Mouse (Mus musculus) layer of hippocampus, adult 18-20 months (tissue): ENCODE data around the gene Eif3g. TPM values are rescaled to one million over a fixed set of nuclear protein-coding genes. Genes with fewer than 3 reads are reported as not detected.

ENCODE experiments used
- DNase-seq, 2 experiments: peaks; one replicate each; pipeline ENCODE4 v3.0.0; 2022; ENCODE audit warnings: low spot score in 2 of 2
- microRNA-seq, 2 experiments: library from miRNA; unstranded; fragments of <30 nt; microRNA quantifications; one replicate each; pipeline ENCODE4 v1.2.0; 2021
- total RNA-seq, 2 experiments: library from RNA; stranded (reverse); gene quantifications; 2 replicates each; pipeline ENCODE4 v1.2.3; 2021

The Eif3g gene
- total RNA-seq, 2 experiments from 2014 or later = 124 to 132 TPM

DNA sequence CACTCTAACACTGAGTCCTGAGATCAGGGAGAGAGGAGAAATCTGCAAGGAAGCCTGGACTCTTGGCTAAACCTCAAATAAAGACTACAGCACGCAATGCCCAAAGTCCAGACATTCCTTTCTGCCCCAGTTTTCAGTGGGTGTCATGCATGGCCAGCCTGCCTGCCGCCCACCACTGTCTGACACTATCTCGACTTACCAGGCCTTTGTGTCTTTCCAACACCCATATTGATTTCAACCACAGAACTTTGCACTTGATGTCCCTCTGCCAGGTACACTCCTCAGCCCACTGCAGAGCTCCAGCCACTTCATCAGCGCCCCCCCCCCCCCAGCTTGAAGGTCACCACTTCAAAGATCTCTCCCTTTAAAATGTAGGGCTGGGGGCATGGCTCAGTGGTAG is 36.2 kb downstream of the Eif3g start:
- no peak for DNase-seq

DNA sequence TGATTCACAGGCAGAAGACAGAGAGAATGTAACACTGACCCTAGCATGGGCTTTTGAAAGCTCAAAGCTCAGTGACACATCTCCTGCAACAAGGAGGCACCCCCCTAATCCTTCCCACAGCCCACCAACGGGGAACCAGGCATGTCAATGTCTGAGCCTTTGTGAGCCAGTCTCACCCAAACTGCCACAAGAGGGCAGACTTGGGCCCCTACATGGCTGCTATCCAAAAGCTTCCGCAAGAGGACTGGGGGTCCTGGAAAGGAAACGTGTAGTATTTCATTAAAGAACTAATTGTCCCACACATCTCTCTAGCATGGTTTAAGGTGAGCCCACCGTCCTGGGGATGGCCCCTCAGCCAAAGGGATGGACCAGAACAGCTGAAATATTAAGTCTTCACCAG is 36.6 kb downstream of the Eif3g start:
- no peak for DNase-seq

DNA sequence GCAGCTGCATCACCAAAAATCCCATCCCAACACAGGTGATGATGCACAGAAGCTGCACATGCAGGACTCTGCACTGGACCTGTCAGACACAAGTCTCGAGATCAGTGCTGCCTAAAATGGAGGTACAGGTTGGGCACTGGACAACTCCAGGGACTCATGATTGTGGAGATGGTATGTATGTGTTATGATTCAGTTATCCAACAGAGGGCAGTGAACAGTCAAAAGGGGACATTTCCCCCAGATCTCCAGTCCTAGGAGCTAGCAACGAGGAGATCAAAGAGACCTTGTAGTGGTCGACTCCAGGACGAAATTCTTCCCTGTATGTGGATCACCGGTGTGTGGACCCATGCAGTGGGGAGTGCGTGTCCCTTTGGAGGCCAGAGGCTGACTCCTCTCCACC is 38.5 kb downstream of the Eif3g start:
- no peak for DNase-seq

DNA sequence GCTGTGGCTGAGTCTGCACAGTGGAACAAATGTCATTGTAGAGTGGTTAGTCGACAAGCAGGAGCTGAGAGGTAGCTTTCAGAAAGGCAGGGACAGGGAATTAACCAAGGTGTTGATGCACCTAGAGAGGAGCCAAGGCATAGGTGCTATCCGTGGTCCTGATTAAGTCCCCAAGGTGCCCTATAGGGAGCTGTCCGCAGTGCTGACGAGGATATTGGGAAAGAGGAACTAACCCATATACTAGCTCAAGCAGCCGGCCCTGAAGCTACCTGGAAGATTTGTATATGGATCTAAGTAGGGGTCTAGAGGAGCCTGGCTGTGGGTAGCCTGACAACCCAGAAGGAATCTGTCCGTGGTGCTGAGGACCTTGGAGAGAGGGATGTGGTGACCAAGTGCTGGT is 41.3 kb downstream of the Eif3g start:
- DNase-seq = no peak

DNA sequence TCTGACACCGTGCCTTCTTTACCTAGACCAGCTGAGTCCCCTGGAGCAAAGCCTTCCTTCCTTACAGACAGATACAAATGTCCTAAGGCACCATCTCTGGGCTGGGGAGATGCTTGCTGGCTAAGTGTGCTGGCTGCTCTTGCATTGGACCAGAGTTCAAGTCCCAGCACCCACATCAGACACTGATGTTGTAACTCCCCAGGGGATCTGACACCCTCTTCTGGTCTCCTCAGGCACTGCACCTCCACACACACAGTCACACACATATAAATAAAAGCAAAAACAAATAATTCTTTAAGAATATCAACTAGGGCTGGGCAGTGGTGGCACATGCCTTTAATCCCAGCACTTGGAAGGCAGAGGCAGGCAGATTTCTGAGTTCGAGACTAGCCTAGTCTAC is 48.2 kb downstream of the Eif3g start:
- DNase-seq = no peak

Small RNAs within 50 kb of the gene (microRNA-seq; reads per million reads assigned to microRNA genes)
- 0.49 to 0.98 reads per million in 2 experiments for gene Mir7081

Other genes starting within 250 kb of the Eif3g start
- 10 to 100 TPM; 33.9 to 34.8 TPM for gene Pin1, start 246.5 kb downstream of the Eif3g start, total RNA-seq
- 10 to 100 TPM; 32.0 to 38.5 TPM for gene Olfm2, start 152.3 kb downstream of the Eif3g start, total RNA-seq
- gene Col5a3, start 83.6 kb downstream of the Eif3g start, total RNA-seq = 1 to 10 TPM; 1.7 to 2.0 TPM
- not detected for gene Rdh8, start 80.1 kb downstream of the Eif3g start, total RNA-seq
- gene A230050P20Rik, start 30.0 kb downstream of the Eif3g start, total RNA-seq = 10 to 100 TPM; 66.8 to 70.4 TPM
- gene Angptl6, start 18.9 kb downstream of the Eif3g start, total RNA-seq = 10 to 100 TPM in 1 of 2 experiments, 1 to 10 TPM in 1; 9.9 to 10.6 TPM
- gene Ppan, start 10.4 kb downstream of the Eif3g start, total RNA-seq = 10 to 100 TPM; 24.1 to 25.3 TPM
- gene Dnmt1, start 61.3 kb upstream of the Eif3g start, total RNA-seq = 10 to 100 TPM; 32.1 to 34.7 TPM
- gene S1pr2, start 78.2 kb upstream of the Eif3g start, total RNA-seq = 1 to 10 TPM; 1.6 to 2.1 TPM
- 10 to 100 TPM; 61.0 to 61.9 TPM for gene Mrpl4, start 104.1 kb upstream of the Eif3g start, total RNA-seq
- 1 to 10 TPM; 2.0 to 2.6 TPM for gene Icam1, start 117.4 kb upstream of the Eif3g start, total RNA-seq
- gene Icam4, start 130.8 kb upstream of the Eif3g start, total RNA-seq = 1 to 10 TPM in 1 of 2 experiments, under 1 TPM in 1; 0.97 to 1.2 TPM
- 100 to 1,000 TPM; 379 to 387 TPM for gene Icam5, start 133.4 kb upstream of the Eif3g start, total RNA-seq
- gene Zglp1, start 168.5 kb upstream of the Eif3g start, total RNA-seq = not detected
- gene Gm49373, start 174.5 kb upstream of the Eif3g start, total RNA-seq = 1 to 10 TPM; 1.6 to 2.9 TPM
- gene Fdx1l, start 175.0 kb upstream of the Eif3g start, total RNA-seq = 10 to 100 TPM; 54.0 to 65.5 TPM
- 1 to 10 TPM; 2.2 to 2.7 TPM for gene Gm38431, start 193.4 kb upstream of the Eif3g start, total RNA-seq
- gene Raver1, start 193.4 kb upstream of the Eif3g start, total RNA-seq = 10 to 100 TPM; 32.9 TPM
- 10 to 100 TPM; 13.5 to 15.3 TPM for gene Tyk2, start 232.6 kb upstream of the Eif3g start, total RNA-seq